Mouse (Mus musculus) liver, embryonic 16.5 days (tissue): ENCODE data around the gene Akap14. TPM values are rescaled to one million over a fixed set of nuclear protein-coding genes. Genes with fewer than 3 reads are reported as not detected.
A peak's percentile ranks its signal among the peaks of the same experiment; 100 is the strongest.
"Not testable (repeated sequence)": the region's sequence is repeated elsewhere in the genome, so short reads cannot be mapped to it uniquely, and the experiment has no call there.

Experiments
- ATAC-seq: fragments of 200-750 bp; cut with Nextera tagmentation; 2 replicates; pipeline ENCODE4 v1.8.0; 2017; ENCODE audit warnings: low read depth, mild to moderate bottlenecking, moderate number of reproducible peaks, moderate library complexity
- H3K27ac ChIP-seq: fragments of 300-500 bp; sonication (generic); 2 replicates; pipeline ENCODE4 v1.5.1; 2014; ENCODE audit warnings: mild to moderate bottlenecking, low read length
- H3K27me3 ChIP-seq: fragments of 300-500 bp; sonication (generic); 2 replicates; pipeline ENCODE4 v1.6.1; 2014; ENCODE audit warnings: low read depth, low read length, mixed read lengths; ENCODE audit not compliant: control insufficient read depth, insufficient read depth
- H3K36me3 ChIP-seq: fragments of 300-500 bp; sonication (generic); 2 replicates; pipeline ENCODE4 v1.6.1; 2014; ENCODE audit warnings: mild to moderate bottlenecking; ENCODE audit not compliant: control insufficient read depth, insufficient read depth
- H3K4me1 ChIP-seq: fragments of 300-500 bp; sonication (generic); 2 replicates; pipeline ENCODE4 v1.6.1; 2014; ENCODE audit warnings: low read depth, low read length, mixed read lengths; ENCODE audit not compliant: control insufficient read depth
- H3K4me2 ChIP-seq: fragments of 300-500 bp; sonication (generic); 2 replicates; pipeline ENCODE4 v1.6.1; 2014; ENCODE audit warnings: low read depth, low read length, mixed read lengths
- H3K4me3 ChIP-seq: fragments of 300-500 bp; sonication (generic); 2 replicates; pipeline ENCODE4 v1.5.1; 2014; ENCODE audit warnings: low read depth, mild to moderate bottlenecking, low read length
- H3K9ac ChIP-seq: fragments of 300-500 bp; sonication (generic); 2 replicates; pipeline ENCODE4 v1.6.1; 2014; ENCODE audit warnings: low read depth, low read length
- H3K9me3 ChIP-seq: fragments of 300-500 bp; sonication (generic); replicated peaks from 2 replicates; pipeline ENCODE4 v1.6.1; 2016; ENCODE audit warnings: low read length; ENCODE audit not compliant: control insufficient read depth
- WGBS: fragments of 180-500 bp; shearing (Covaris S2); extraction: QIAGEN DNeasy Blood & Tissue Kit; methylation state at CpG from one replicate; pipeline ENCODE4 v1.1.7; 2014; ENCODE audit not compliant: insufficient replicate concordance; 5-methylcytosine and 5-hydroxymethylcytosine counted together
- polyA plus RNA-seq: library from polyadenylated mRNA; unstranded; fragments of >200 nt; fragmentation: Nextera tagmentation; extraction: Ambion mirVana; gene quantifications from 2 replicates; pipeline ENCODE4 v1.2.1, GENCODE M21; 2015

Gene Akap14
- 0.05 TPM in 1 of 2 replicates, not detected in the other for polyA plus RNA-seq

DNA sequence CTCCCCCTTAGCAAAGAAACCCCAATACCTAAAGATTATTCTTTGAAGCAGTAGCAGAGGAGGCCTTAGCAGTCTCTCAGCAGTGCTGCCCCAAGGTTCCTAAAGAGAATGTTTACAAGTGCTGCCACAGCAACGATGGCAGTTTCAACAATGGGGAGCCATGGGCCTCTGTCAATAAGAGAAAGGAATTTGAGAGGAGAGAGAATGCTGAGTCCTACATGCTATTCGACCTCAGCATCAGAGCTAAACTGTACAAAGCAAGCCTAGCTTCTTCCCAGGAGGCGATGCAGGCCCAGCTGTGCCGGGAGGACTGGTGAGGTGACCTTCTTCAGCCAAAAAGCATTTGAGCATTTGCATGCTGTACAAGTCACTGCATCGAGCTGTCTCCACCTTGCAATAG, at the start of gene Akap14:
Gene Akap14 (minus strand): TSS at position 101 of the 400 bp plus-strand sequence.
- H3K36me3 ChIP-seq = no peaks in the 10 kb centered on the region
- H3K27me3 ChIP-seq = no peaks in the 10 kb centered on the region
- no peaks in the 10 kb centered on the region for H3K4me1 ChIP-seq
- H3K9me3 ChIP-seq = no peaks in the 10 kb centered on the region
- no peak within 1 kb of the TSS for H3K27ac ChIP-seq
- no peak within 1 kb of the TSS for H3K4me3 ChIP-seq
- no peak within 1 kb of the TSS for H3K4me2 ChIP-seq
- no peak within 1 kb of the TSS for H3K9ac ChIP-seq
- 55% methylated on average over 5 of the region's 5 CpGs for WGBS
- ATAC-seq = no peak

DNA sequence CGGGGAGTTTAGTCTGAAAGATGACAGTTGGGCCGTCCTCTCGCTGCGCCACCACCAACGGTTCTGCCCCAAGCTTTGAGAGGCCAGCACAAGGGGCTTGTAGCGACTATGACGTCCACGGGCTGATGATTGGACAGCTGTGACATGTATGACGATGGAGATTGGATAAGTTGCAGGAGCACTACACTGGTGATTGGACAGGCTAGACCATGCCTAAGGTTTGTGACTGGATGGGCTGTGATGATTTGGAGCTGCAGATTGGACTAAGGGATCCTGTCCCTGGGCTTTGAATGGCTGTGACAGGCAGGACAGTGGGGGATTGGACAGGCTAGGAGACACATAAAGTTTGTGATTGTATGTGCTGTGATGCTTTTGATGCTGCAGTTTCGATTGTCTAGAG, 42.3 kb upstream of the Akap14 start, which contains the start of gene Gm9:
Gene Gm9 (minus strand): TSS at position 101 of the 400 bp plus-strand sequence.
- Histone ChIP-seq H3K36me3 (no peaks in the 10 kb centered on the region), H3K4me1 (no peaks in the 10 kb centered on the region), H3K27ac (no peak within 1 kb of the TSS), H3K9ac (no peak within 1 kb of the TSS), H3K4me2 (no peak within 1 kb of the TSS), H3K4me3 (no peak within 1 kb of the TSS), H3K9me3 (no peaks in the 10 kb centered on the region), H3K27me3 (no peaks in the 10 kb centered on the region)
- 72% methylated on average over 10 of the region's 10 CpGs for WGBS
- ATAC-seq = no peak

- H3K4me3 ChIP-seq = no peak overlapping the region
- 43% methylated on average over 8 of the region's 8 CpGs for WGBS
These were observed 30.0 kb upstream of the Akap14 start for GRCm38 (mm10) chrX:37198676-37199075.

DNA sequence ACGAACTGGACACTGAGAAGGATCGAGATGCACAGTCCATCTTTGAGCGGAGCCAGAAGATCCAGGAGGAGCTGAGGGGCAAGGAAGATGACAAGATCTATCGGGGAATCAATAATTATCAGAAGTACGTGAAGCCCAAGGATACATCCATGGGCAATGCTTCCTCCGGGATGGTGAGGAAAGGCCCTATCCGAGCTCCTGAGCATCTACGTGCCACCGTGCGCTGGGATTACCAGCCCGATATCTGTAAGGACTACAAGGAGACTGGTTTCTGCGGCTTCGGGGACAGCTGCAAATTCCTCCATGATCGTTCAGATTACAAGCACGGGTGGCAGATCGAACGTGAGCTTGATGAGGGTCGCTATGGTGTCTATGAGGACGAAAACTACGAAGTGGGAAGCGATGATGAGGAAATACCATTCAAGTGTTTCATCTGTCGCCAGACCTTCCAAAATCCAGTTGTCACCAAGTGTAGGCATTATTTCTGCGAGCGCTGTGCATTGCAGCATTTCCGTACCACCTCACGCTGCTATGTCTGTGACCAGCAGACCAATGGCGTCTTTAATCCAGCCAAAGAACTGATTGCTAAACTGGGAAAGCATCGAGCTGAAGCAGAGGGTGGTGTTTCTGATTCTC, 23.2 kb upstream of the Akap14 start:
- Histone ChIP-seq H3K36me3 (no peaks in the 10 kb centered on the region), H3K9ac (peak overlapping the region; percentile 64), H3K27ac (no peak overlapping the region), H3K4me2 (peak overlapping the region; percentile 76), H3K4me1 (no peaks in the 10 kb centered on the region; the same call in 1 of the 2 replicates), H3K27me3 (no peaks in the 10 kb centered on the region), H3K4me3 (peak overlapping the region; percentile 72), H3K9me3 (no peaks in the 10 kb centered on the region)
- 18% methylated on average over 28 of the region's 28 CpGs for WGBS
- no peak for ATAC-seq

More at GRCm38 (mm10) chrX:37198676-37199075, 30.0 kb upstream of the Akap14 start:
- H3K27ac ChIP-seq = no peak overlapping the region
- no peak overlapping the region for H3K4me2 ChIP-seq
- H3K27me3 ChIP-seq = no peaks in the 10 kb centered on the region
- no peaks in the 10 kb centered on the region for H3K4me1 ChIP-seq
- ATAC-seq = no peak
- no peak overlapping the region for H3K9ac ChIP-seq
- H3K36me3 ChIP-seq = no peaks in the 10 kb centered on the region
- H3K9me3 ChIP-seq = no peaks in the 10 kb centered on the region

DNA sequence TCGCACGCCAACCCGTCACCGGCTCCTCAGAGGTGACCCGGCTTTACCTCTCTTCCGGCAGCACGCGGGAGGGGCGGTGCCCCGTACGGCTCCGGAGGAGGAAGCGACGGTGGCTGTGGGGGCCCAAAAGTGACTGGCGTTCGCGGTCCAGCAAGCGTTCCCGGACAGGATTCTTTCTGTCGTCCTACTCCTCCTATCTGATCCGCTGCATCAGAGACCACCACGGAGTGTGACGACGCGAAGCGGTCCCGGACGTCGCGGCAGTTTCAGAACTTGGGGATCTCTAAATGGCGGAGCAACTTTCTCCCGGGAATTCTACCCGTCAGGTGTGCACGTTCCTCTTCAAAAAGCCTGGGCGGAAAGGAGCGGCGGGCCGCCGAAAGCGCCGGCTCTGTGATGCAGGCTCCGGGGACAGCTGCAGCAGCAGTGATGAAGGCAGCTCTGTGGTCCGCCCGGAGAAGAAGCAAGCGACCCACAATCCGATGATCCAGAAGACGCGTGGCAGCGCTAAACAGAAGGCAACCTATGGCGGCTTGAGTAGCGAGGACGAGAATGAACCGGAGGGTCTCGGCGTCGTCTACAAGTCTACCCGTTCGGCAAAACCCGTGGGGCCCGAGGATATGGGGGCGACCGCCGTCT, 22.6 kb upstream of the Akap14 start, which contains the start of the genes Ndufa1 and Rnf113a1:
Gene Ndufa1 (minus strand): TSS at position 59 of the 639 bp plus-strand sequence.
Gene Rnf113a1 (plus strand): TSS at position 141 of the 639 bp plus-strand sequence.
- Histone ChIP-seq H3K9me3 (no peaks in the 10 kb centered on the region), H3K9ac (peak within 1 kb of the TSS; percentile 64), H3K27ac (no peak within 1 kb of the TSS), H3K4me3 (peak within 1 kb of the TSS; percentile 72), H3K4me1 (no peaks in the 10 kb centered on the region; the same call in 1 of the 2 replicates), H3K4me2 (peak within 1 kb of the TSS; percentile 76), H3K36me3 (no peaks in the 10 kb centered on the region), H3K27me3 (no peaks in the 10 kb centered on the region)
- 15% methylated on average over 63 of the region's 63 CpGs for WGBS
- peak; percentile 90 for ATAC-seq

GRCm38 (mm10) chrX:37190755-37191104, 22.1 kb upstream of the Akap14 start:
- H3K4me1 ChIP-seq = no peaks in the 10 kb centered on the region; the same call in 1 of the 2 replicates
- no peak for ATAC-seq
- H3K4me3 ChIP-seq = peak overlapping the region; percentile 72
- peak overlapping the region; percentile 53 for H3K9ac ChIP-seq
- no peak overlapping the region for H3K27ac ChIP-seq
- no peaks in the 10 kb centered on the region for H3K27me3 ChIP-seq
- no peaks in the 10 kb centered on the region for H3K36me3 ChIP-seq
- WGBS = 16% methylated on average over 20 of the region's 20 CpGs
- peak overlapping the region; percentile 76 for H3K4me2 ChIP-seq
- no peaks in the 10 kb centered on the region for H3K9me3 ChIP-seq

GRCm38 (mm10) chrX:37184401-37184800, 15.8 kb upstream of the Akap14 start:
- not testable (repeated sequence) for ATAC-seq

DNA sequence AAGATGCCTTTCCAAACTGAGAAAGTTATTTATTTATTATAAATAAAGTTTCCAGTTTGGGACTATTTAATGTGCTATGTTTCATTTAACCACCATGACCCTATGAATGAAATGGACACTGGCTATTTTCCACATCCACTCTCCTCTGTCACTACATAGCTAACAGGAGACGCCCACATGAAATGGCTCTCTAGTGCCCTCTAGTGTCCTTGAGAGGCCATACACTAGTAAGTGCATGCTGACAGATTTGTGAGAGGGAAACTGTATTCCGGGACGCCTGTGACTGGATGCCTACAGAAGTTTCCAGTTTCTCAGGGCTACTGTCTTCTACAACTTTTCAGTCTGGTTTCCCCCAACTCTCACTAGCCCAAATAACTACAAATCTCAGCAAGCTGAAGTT, 1.6 kb downstream of the Akap14 start:
- Histone ChIP-seq H3K36me3 (no peaks in the 10 kb centered on the region), H3K4me2 (no peak overlapping the region), H3K9me3 (no peaks in the 10 kb centered on the region), H3K4me3 (no peak overlapping the region), H3K27me3 (no peaks in the 10 kb centered on the region), H3K9ac (no peak overlapping the region), H3K27ac (no peak overlapping the region), H3K4me1 (no peaks in the 10 kb centered on the region)
- whole genome bisulfite sequencing = 31% methylated on average over 3 of the region's 3 CpGs
- ATAC-seq = no peak

More at GRCm38 (mm10) chrX:37184401-37184800, 15.8 kb upstream of the Akap14 start:
- not testable (repeated sequence) for H3K27ac ChIP-seq, H3K9ac ChIP-seq, H3K9me3 ChIP-seq, H3K4me1 ChIP-seq, H3K27me3 ChIP-seq, H3K36me3 ChIP-seq, H3K4me2 ChIP-seq, H3K4me3 ChIP-seq
- WGBS = 31% methylated on average over 8 of the region's 8 CpGs

- H3K4me2 ChIP-seq = no peak overlapping the region
- no peak for ATAC-seq
- 78% methylated on average over 18 of the region's 18 CpGs for WGBS
- H3K27ac ChIP-seq = no peak overlapping the region
- H3K4me1 ChIP-seq = no peaks in the 10 kb centered on the region
- H3K9me3 ChIP-seq = no peaks in the 10 kb centered on the region
- H3K9ac ChIP-seq = no peak overlapping the region
- H3K36me3 ChIP-seq = no peaks in the 10 kb centered on the region
- no peak overlapping the region for H3K4me3 ChIP-seq
- no peaks in the 10 kb centered on the region for H3K27me3 ChIP-seq
These were observed 5.5 kb downstream of the Akap14 start for GRCm38 (mm10) chrX:37163115-37163514.
